10 mouse cellular contexts compared by ENCODE assay signal in the genomic region with DNA sequence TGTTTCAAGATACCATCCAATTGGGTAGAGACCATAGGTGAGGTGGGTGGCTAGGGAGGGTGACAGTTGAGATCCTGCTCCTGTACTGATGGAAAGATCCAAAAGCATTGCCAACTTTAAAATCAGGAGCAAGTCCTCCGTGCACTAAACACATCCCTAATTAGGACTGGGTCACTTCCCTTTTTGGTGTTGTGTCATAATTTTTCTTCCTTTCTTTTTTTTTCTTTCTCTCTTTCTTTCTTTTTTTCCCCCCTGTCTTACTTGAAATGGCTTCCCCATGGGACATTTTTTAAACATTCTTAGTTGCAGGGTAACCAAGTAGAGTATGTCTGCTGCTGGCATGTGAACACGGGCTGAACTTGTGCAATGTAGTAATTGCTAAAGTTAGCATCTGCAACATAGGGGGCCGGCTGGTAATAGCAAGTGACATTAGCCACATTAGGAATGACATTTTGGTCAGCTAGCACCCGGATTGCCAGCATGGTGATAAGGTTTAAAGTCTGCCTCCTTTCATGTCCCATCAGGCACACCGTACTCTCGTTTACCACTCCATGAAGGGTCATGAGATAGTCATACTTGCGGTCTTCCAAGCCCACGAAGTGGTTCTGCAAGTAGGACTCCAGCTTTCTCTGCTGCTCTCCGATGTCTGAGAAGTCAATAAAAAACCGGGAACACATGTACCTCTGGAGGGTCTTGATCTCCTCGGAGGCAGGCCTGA. TPM values are rescaled to one million over a fixed set of nuclear protein-coding genes. Genes with fewer than 3 reads are reported as not detected.
DNase-seq lines count a peak whose midpoint lies in the region; ATAC-seq and TF ChIP-seq lines count a peak whose summit lies in the region.
"Had no signal": no experiment of that assay in that cellular context is flagged by ENCODE, and none has a peak within 500 bp of the region (broad histone marks: within the 10 kb centered on the region; RNA-seq: fewer than 3 reads in every experiment).

No protein-coding gene starts in this region.

- H3K9me3 ChIP-seq in lung, embryonic 14.5 days (ENCODE audit: low read depth, low read length): no peaks in the 10 kb centered on the region
- H3K9me3 ChIP-seq in intestine, embryonic 14.5 days (ENCODE audit: control insufficient read depth, low read length): no peaks in the 10 kb centered on the region
- H3K9me3 ChIP-seq in neural tube, embryonic 13.5 days: no peaks in the 10 kb centered on the region
- no peaks in the 10 kb centered on the region for H3K9me3 ChIP-seq in forebrain, embryonic 14.5 days (replicated peaks; ENCODE audit: control insufficient read depth, low read length)

- ATAC-seq in lung, embryonic 14.5 days (ENCODE audit: insufficient read depth): no peak
- no peak for ATAC-seq in intestine, embryonic 14.5 days (replicated peaks; ENCODE audit: low FRiP score, low TSS enrichment, low read depth)
- no peak for ATAC-seq in neural tube, embryonic 13.5 days (ENCODE audit: low read depth)
- no peak for ATAC-seq in forebrain, embryonic 14.5 days
- ATAC-seq: forebrain, postnatal 0 days had no signal

- no peaks in the 10 kb centered on the region for H3K79me2 ChIP-seq in heart, adult 2 months (replicated peaks; ENCODE audit: control insufficient read depth, insufficient read depth, low read length)

- 0 out of 2 replicates have a peak, but pooled peaks have one; percentile 55 for TF ChIP-seq EP300 in heart, adult 2 months (IDR thresholded peaks at IDR 0.05; ENCODE audit: insufficient read depth, low read depth, low read length)

- TF ChIP-seq POLR2A in heart, adult 2 months (IDR thresholded peaks at IDR 0.05; ENCODE audit: insufficient read depth, low read depth, low read length): no peak

- intact Hi-C loops in heart, adult 2 months (cut with DNase I): loop anchor here (10.0 kb wide), 1 partner anchor 1230 kb away; no protein-coding TSS in a partner anchor

- H3K4me1 ChIP-seq in lung, embryonic 14.5 days (ENCODE audit: insufficient read depth): peaks cover 5% of the 10 kb centered on the region; the same call in 1 of the 2 replicates
- peaks cover 1% of the 10 kb centered on the region; the same call in 1 of the 2 replicates for H3K4me1 ChIP-seq in heart, adult 2 months (ENCODE audit: control insufficient read depth, insufficient read depth, low read length)
- no peaks in the 10 kb centered on the region; the same call in 1 of the 2 replicates for H3K4me1 ChIP-seq in intestine, embryonic 14.5 days (replicated peaks; ENCODE audit: control insufficient read depth, insufficient read depth, low read length)
- peaks cover 13% of the 10 kb centered on the region for H3K4me1 ChIP-seq in neural tube, embryonic 13.5 days (replicated peaks)
- H3K4me1 ChIP-seq in forebrain, embryonic 14.5 days (ENCODE audit: control insufficient read depth, insufficient read depth, low read length): peaks cover 3% of the 10 kb centered on the region; the same call in 1 of the 2 replicates

- 46% methylated on average over 11 of the region's 11 CpGs for WGBS in lung, embryonic 14.5 days
- WGBS in heart, adult 2 months: 42% methylated on average over 11 of the region's 11 CpGs
- 77% methylated on average over 11 of the region's 11 CpGs for WGBS in intestine, embryonic 14.5 days
- 81% methylated on average over 11 of the region's 11 CpGs for WGBS in neural tube, embryonic 13.5 days
- WGBS in forebrain, embryonic 14.5 days: 89% methylated on average over 11 of the region's 11 CpGs

- DNase-seq in lung, embryonic 14.5 days: no peak
- DNase-seq in lung, postnatal 10 days: no peak
- peak; percentile 44 to 60 for DNase-seq in heart, adult 2 months
- DNase-seq in intestine, embryonic 14.5 days (ENCODE audit: low spot score): no peak
- no peak for DNase-seq in testis, postnatal 14 days (ENCODE audit: low spot score)
- DNase-seq in adrenal gland, adult 18-20 months (ENCODE audit: low spot score in 2 of 2): no peak
- no peak for DNase-seq in forebrain, embryonic 14.5 days (ENCODE audit: low spot score)

- H3K27ac ChIP-seq in lung, embryonic 14.5 days (ENCODE audit: low read depth): no peak overlapping the region
- peak overlapping the region; percentile 91 for H3K27ac ChIP-seq in heart, adult 2 months
- H3K27ac ChIP-seq in intestine, embryonic 14.5 days (ENCODE audit: low read depth): no peak overlapping the region
- no peak overlapping the region for H3K27ac ChIP-seq in neural tube, embryonic 13.5 days (replicated peaks)
- H3K27ac ChIP-seq in forebrain, embryonic 14.5 days (ENCODE audit: low read depth, low read length): no peak overlapping the region
- H3K27ac ChIP-seq: layer of hippocampus, adult 2 months had no signal

- peak overlapping the region; percentile 30; the same call in 1 of the 2 replicates for H3K9ac ChIP-seq in lung, embryonic 14.5 days
- H3K9ac ChIP-seq in heart, adult 2 months (ENCODE audit: low read depth, low read length): peak overlapping the region; percentile 21
- peak overlapping the region; percentile 63; the same call in 1 of the 2 replicates for H3K9ac ChIP-seq in intestine, embryonic 14.5 days (ENCODE audit: low read length)
- H3K9ac ChIP-seq in neural tube, embryonic 13.5 days: 0 out of 2 replicates have a peak overlapping the region, but pooled peaks have one; percentile 19
- H3K9ac ChIP-seq in forebrain, embryonic 14.5 days (ENCODE audit: low read length): no peak overlapping the region
- H3K9ac ChIP-seq: forebrain, postnatal 0 days had no signal

- H3K4me2 ChIP-seq in lung, embryonic 14.5 days: peak overlapping the region; percentile 70
- peak overlapping the region; percentile 82 for H3K4me2 ChIP-seq in intestine, embryonic 14.5 days (ENCODE audit: low read length)
- H3K4me2 ChIP-seq in neural tube, embryonic 13.5 days: peak overlapping the region; percentile 84
- H3K4me2 ChIP-seq in forebrain, embryonic 14.5 days (ENCODE audit: low read length): no peak overlapping the region

- H3K4me3 ChIP-seq in lung, embryonic 14.5 days (ENCODE audit: low read depth, low read length): peak overlapping the region; percentile 65
- H3K4me3 ChIP-seq in heart, adult 2 months: peak overlapping the region; percentile 54
- peak overlapping the region; percentile 74 for H3K4me3 ChIP-seq in intestine, embryonic 14.5 days (ENCODE audit: low read depth, low read length)
- H3K4me3 ChIP-seq in neural tube, embryonic 13.5 days: peak overlapping the region; percentile 59
- H3K4me3 ChIP-seq in forebrain, embryonic 14.5 days (ENCODE audit: low read depth, low read length): no peak overlapping the region
- H3K4me3 ChIP-seq: layer of hippocampus, adult 2 months had no signal

- H3K36me3 ChIP-seq in lung, embryonic 14.5 days (ENCODE audit: insufficient read depth): peaks cover 8% of the 10 kb centered on the region; the same call in 1 of the 2 replicates
- peaks cover 17% of the 10 kb centered on the region for H3K36me3 ChIP-seq in heart, adult 2 months (ENCODE audit: control insufficient read depth, insufficient read depth, low read length)
- H3K36me3 ChIP-seq in intestine, embryonic 14.5 days (ENCODE audit: control insufficient read depth, insufficient read depth, low read length): peaks cover 4% of the 10 kb centered on the region; the same call in 1 of the 2 replicates
- H3K36me3 ChIP-seq in neural tube, embryonic 13.5 days: no peaks in the 10 kb centered on the region
- H3K36me3 ChIP-seq in forebrain, embryonic 14.5 days (ENCODE audit: control insufficient read depth, insufficient read depth, low read length): no peaks in the 10 kb centered on the region

- no peak for TF ChIP-seq CTCF in lung, embryonic 14.5 days (IDR thresholded peaks at IDR 0.05; ENCODE audit: low read depth)
- no peak for TF ChIP-seq CTCF in heart, adult 2 months (IDR thresholded peaks at IDR 0.05)

- H3K27me3 ChIP-seq in lung, embryonic 14.5 days (ENCODE audit: insufficient read depth, low read length): no peaks in the 10 kb centered on the region; the same call in 1 of the 2 replicates
- H3K27me3 ChIP-seq in heart, adult 2 months (ENCODE audit: control insufficient read depth, insufficient read depth, low read length): no peaks in the 10 kb centered on the region
- H3K27me3 ChIP-seq in intestine, embryonic 14.5 days (replicated peaks; ENCODE audit: control insufficient read depth, insufficient read depth, low read length): no peaks in the 10 kb centered on the region
- H3K27me3 ChIP-seq in neural tube, embryonic 13.5 days: peaks cover 14% of the 10 kb centered on the region
- H3K27me3 ChIP-seq in forebrain, embryonic 14.5 days (replicated peaks; ENCODE audit: control insufficient read depth, insufficient read depth, low read length): peaks cover 7% of the 10 kb centered on the region; the same call in 1 of the 2 replicates

RNA-seq across cellular contexts. Expression of gene Tent5a, which starts 2.8 kb away (rescaled TPM):
- 9.0 and 9.3 TPM in 2 replicates for polyA plus RNA-seq in lung, embryonic 14.5 days (2014; fragmentation: Nextera tagmentation; extraction: Ambion mirVana)
- 10 to 100 TPM; 11.0 to 12.5 TPM for total RNA-seq in heart, adult 2 months (2021)
- polyA plus RNA-seq in heart, adult 2 months (2012; rRNA removed): 3.2 and 5.1 TPM in 2 replicates
- polyA plus RNA-seq in intestine, embryonic 14.5 days (2014; fragmentation: Nextera tagmentation; extraction: Ambion mirVana): 14.1 and 15.1 TPM in 2 replicates
- polyA plus RNA-seq in neural tube, embryonic 13.5 days (2015; fragmentation: Nextera tagmentation; extraction: Ambion mirVana): 9.5 and 10.6 TPM in 2 replicates
- total RNA-seq in adrenal gland, adult 18-20 months (2021): 10 to 100 TPM; 12.7 to 14.2 TPM
- 2.5 TPM in 2 replicates for polyA plus RNA-seq in forebrain, embryonic 14.5 days (2014; fragmentation: Nextera tagmentation; extraction: Ambion mirVana)

RNA-seq across cellular contexts. Expression of gene Gm11114, which starts 11.7 kb away (rescaled TPM):
- polyA plus RNA-seq in lung, embryonic 14.5 days (2014; fragmentation: Nextera tagmentation; extraction: Ambion mirVana): not detected in 2 replicates
- total RNA-seq in heart, adult 2 months (2021): not detected
- polyA plus RNA-seq in heart, adult 2 months (2012; rRNA removed): not detected in 2 replicates
- not detected in 2 replicates for polyA plus RNA-seq in intestine, embryonic 14.5 days (2014; fragmentation: Nextera tagmentation; extraction: Ambion mirVana)
- not detected in 2 replicates for polyA plus RNA-seq in neural tube, embryonic 13.5 days (2015; fragmentation: Nextera tagmentation; extraction: Ambion mirVana)
- total RNA-seq in adrenal gland, adult 18-20 months (2021): not detected
- polyA plus RNA-seq in forebrain, embryonic 14.5 days (2014; fragmentation: Nextera tagmentation; extraction: Ambion mirVana): not detected in 2 replicates
- total RNA-seq: forebrain, postnatal 0 days; layer of hippocampus, adult 2 months had no signal
- polyA plus RNA-seq: forebrain, postnatal 0 days had no signal

Comparison
In these comparisons a context has a peak if more than half of its experiments do, and no peak if none do; other contexts are left out.
1. DNase-seq: peak in heart, adult 2 months (2 of 2); none in lung, embryonic 14.5 days (single experiment), lung, postnatal 10 days (single experiment), intestine, embryonic 14.5 days (single experiment), testis, postnatal 14 days (single experiment), adrenal gland, adult 18-20 months (0 of 2) and forebrain, embryonic 14.5 days (single experiment).